Mouse (Mus musculus): ENCODE data around the gene 1700003H04Rik. TPM values are rescaled to one million over a fixed set of nuclear protein-coding genes. Genes with fewer than 3 reads are reported as not detected.

Gene 1700003H04Rik
- polyA plus RNA-seq, 1 experiment from 2014 or later: not detected

DNA sequence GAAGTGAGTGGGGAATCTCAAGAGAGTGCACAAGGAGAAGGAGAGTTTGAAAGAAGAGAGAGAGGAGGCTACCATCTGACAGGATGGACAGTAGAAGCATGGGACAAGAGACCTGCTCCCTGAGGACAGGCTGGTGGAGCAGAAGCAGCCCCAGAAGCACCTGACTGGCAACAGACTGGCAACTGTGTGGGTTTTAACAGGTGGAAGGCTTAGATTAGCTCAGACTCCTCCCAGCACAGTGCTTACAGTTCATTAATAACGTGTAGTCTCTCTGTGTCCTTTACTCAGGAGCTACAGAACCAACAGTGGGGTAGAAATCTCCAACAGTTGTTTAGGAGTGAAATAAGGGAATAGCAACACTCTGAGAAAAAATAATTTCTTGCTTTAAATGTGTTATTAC, 44.3 kb downstream of the 1700003H04Rik start:
- H3K36me3 ChIP-seq: no peaks in the 10 kb centered on the region
- 69% methylated on average over 1 of the region's 1 CpGs for WGBS
- H3K4me3 ChIP-seq: no peak overlapping the region
- no peaks in the 10 kb centered on the region for H3K4me1 ChIP-seq
- no peaks in the 10 kb centered on the region for H3K9me3 ChIP-seq (replicated peaks)
- DNase-seq (ENCODE audit: low spot score): no peak
- H3K27me3 ChIP-seq (ENCODE audit: low read depth, poor library complexity, severe bottlenecking): no peaks in the 10 kb centered on the region
- H3K27ac ChIP-seq: no peak overlapping the region

GRCm38 (mm10) chr3:124518786-124519185, 62.1 kb downstream of the 1700003H04Rik start:
- DNase-seq (ENCODE audit: low spot score): no peak
- H3K27ac ChIP-seq: no peak overlapping the region
- WGBS: 82% methylated on average over 2 of the region's 2 CpGs
- no peaks in the 10 kb centered on the region for H3K36me3 ChIP-seq
- no peaks in the 10 kb centered on the region for H3K27me3 ChIP-seq (ENCODE audit: low read depth, poor library complexity, severe bottlenecking)
- H3K9me3 ChIP-seq (replicated peaks): no peaks in the 10 kb centered on the region
- no peak overlapping the region for H3K4me3 ChIP-seq
- no peaks in the 10 kb centered on the region for H3K4me1 ChIP-seq

Other genes starting within 250 kb of the 1700003H04Rik start
- gene 1700006A11Rik, start 155.1 kb downstream of the 1700003H04Rik start, polyA plus RNA-seq (2016; fragmentation: Nextera tagmentation; extraction: Ambion mirVana): not detected in 2 replicates

Measured in limb, embryonic 10.5 days (tissue).